Mouse (Mus musculus) embryonic facial prominence, embryonic 15.5 days (tissue): ENCODE data around the gene Ip6k3. TPM values are rescaled to one million over a fixed set of nuclear protein-coding genes. Genes with fewer than 3 reads are reported as not detected.

Experiments used
- ATAC-seq: fragments of 200-750 bp; cut with Nextera tagmentation; 2 replicates; pipeline ENCODE4 v1.8.0; 2017; ENCODE audit warnings: low read depth, moderate TSS enrichment; ENCODE audit not compliant: insufficient number of reproducible peaks, low FRiP score, low TSS enrichment
- H3K27ac ChIP-seq: fragments of 300-500 bp; sonication (generic); replicated peaks from 2 replicates; pipeline ENCODE4 v1.5.1; 2015; ENCODE audit warnings: mild to moderate bottlenecking, inconsistent platforms
- H3K27me3 ChIP-seq: fragments of 300-500 bp; sonication (generic); 2 replicates; pipeline ENCODE4 v1.6.1; 2015; ENCODE audit warnings: inconsistent platforms
- H3K36me3 ChIP-seq: fragments of 300-500 bp; sonication (generic); 2 replicates; pipeline ENCODE4 v1.6.1; 2015; ENCODE audit warnings: mild to moderate bottlenecking, inconsistent platforms
- H3K4me1 ChIP-seq: fragments of 300-500 bp; sonication (generic); 2 replicates; pipeline ENCODE4 v1.6.1; 2015; ENCODE audit warnings: inconsistent platforms
- H3K4me2 ChIP-seq: fragments of 300-500 bp; sonication (generic); replicated peaks from 2 replicates; pipeline ENCODE4 v1.6.1; 2015; ENCODE audit warnings: mild to moderate bottlenecking, inconsistent platforms
- H3K4me3 ChIP-seq: fragments of 300-500 bp; sonication (generic); replicated peaks from 2 replicates; pipeline ENCODE4 v1.5.1; 2015; ENCODE audit warnings: mild to moderate bottlenecking, inconsistent platforms
- H3K9ac ChIP-seq: fragments of 300-500 bp; sonication (generic); 2 replicates; pipeline ENCODE4 v1.6.1; 2015; ENCODE audit warnings: inconsistent platforms
- H3K9me3 ChIP-seq: fragments of 300-500 bp; sonication (generic); replicated peaks from 2 replicates; pipeline ENCODE4 v1.6.1; 2016; ENCODE audit warnings: inconsistent platforms
- WGBS: fragments of 180-500 bp; shearing (Covaris S2); methylation state at CpG from one replicate; pipeline ENCODE4 v1.1.7; 2015; 5-methylcytosine and 5-hydroxymethylcytosine counted together
- polyA plus RNA-seq: library from polyadenylated mRNA; unstranded; fragments of >200 nt; fragmentation: Nextera tagmentation; extraction: Ambion mirVana; gene quantifications from 2 replicates; pipeline ENCODE4 v1.2.1, GENCODE M21; 2015

The Ip6k3 gene
- polyA plus RNA-seq, 1 experiment from 2014 or later, result 0.91 TPM

DNA sequence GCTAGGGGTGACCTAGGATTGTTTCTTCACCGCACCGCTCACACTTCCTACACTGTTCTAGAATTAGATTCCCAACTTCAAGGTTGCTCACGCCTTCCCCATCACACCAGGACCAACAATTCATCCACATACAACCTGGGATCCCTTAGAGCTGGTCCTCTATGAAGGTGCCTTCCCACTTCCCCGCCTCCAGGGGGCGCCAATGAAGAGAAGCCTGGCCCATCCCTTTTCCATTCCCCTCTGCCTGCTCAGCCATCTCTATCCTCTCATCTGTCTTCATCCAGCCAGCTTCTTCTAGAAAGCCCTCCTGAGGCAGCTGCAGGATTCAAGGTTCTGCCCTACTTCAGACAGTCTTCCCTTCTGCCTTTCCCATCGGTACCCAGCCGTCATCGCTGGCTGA is 16.2 kb downstream of the Ip6k3 start:
- Histone ChIP-seq H3K36me3 (no peaks in the 10 kb centered on the region), H3K27me3 (no peaks in the 10 kb centered on the region), H3K27ac (no peak overlapping the region), H3K4me2 (no peak overlapping the region), H3K4me3 (no peak overlapping the region), H3K9me3 (no peaks in the 10 kb centered on the region), H3K4me1 (peaks cover 69% of the 10 kb centered on the region), H3K9ac (no peak overlapping the region)
- ATAC-seq, result no peak
- WGBS, result 67% methylated on average over 8 of the region's 8 CpGs

DNA sequence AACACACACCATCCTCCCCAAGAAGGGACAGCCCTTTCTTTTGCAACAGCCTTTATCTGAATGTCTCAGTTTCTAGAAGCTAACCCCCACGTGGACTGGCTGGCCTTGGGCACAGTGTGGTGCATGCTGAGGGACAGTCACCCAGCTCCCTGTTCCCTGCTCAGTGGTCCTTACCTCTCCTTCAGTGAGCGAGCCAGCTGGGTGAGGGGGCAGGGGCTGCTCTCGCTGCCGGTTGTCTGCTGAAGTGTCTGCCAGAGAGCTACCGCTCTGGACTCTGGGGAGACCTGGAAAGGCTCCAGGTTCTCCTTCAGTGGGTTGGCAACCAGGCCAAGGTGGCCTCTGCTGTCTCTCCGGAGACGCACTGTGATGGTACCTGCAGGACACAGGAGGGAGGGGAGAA is 16.7 kb downstream of the Ip6k3 start:
- no peak for ATAC-seq

DNA sequence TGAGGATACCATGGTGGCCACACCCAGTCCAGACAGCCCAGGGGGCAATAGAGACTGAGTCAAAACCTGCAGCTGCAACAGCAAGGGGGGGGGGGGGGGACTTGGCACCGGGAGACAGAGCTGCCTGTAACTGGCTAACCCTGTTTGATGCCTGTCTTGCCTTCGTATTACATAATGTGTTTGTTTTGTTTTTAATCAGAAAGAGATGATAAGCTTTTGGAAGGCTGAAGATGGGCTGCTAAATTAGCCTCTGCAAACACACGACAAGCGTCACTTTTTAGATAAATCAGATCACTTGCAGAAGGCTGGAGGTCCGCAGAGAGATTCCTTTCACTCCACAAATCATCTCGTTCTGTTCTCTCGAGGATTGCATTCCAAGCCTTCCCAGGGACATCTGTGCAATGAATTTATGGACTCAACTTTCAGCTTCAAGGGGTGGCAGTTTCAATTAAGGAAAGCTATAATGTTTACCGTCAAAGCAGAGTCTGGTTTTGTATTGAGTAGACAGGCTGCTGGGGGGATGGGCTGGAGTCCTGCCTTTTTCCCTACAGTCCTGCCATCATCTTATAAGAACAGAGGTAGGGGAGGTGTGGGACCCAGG is 21.2 kb downstream of the Ip6k3 start:
- Histone ChIP-seq H3K4me2 (0 out of 2 replicates have a peak overlapping the region, but pooled peaks have one; percentile 4), H3K27me3 (no peaks in the 10 kb centered on the region; the same call in 1 of the 2 replicates), H3K4me3 (no peak overlapping the region), H3K9ac (no peak overlapping the region), H3K27ac (peak overlapping the region; percentile 60), H3K9me3 (no peaks in the 10 kb centered on the region), H3K36me3 (no peaks in the 10 kb centered on the region), H3K4me1 (peaks cover 53% of the 10 kb centered on the region)
- 7% methylated on average over 8 of the region's 8 CpGs for WGBS
- ATAC-seq, result 0 out of 2 replicates have a peak, but pooled peaks have one; percentile 6

More for the DNA sequence above, 16.7 kb downstream of the Ip6k3 start:
- H3K4me1 ChIP-seq, result peaks cover 70% of the 10 kb centered on the region
- H3K36me3 ChIP-seq, result no peaks in the 10 kb centered on the region
- H3K27me3 ChIP-seq, result no peaks in the 10 kb centered on the region
- no peak overlapping the region for H3K4me2 ChIP-seq
- no peak overlapping the region for H3K9ac ChIP-seq
- H3K4me3 ChIP-seq, result no peak overlapping the region
- WGBS, result 64% methylated on average over 7 of the region's 7 CpGs
- no peaks in the 10 kb centered on the region for H3K9me3 ChIP-seq
- H3K27ac ChIP-seq, result no peak overlapping the region

DNA sequence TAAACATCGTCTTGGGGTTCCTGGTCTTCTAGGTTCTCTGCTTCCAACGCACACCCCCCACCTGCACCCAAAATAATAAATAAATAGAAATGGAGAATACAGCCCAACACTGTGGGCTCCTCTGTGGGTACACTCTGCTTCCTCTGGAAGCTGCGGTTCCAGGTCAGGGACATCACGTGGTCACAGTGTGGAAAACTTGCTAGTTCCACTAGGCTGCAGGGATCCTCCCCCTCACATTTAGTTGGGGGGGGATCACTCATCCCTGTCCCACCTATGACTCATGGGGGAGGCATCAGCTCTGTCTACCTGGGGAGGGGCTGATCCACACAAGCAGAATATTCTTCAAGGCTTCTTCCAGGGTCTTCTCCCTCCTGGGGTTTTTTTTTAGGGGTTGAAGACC is 23.4 kb downstream of the Ip6k3 start:
- Histone ChIP-seq H3K4me3 (no peak overlapping the region), H3K27me3 (no peaks in the 10 kb centered on the region; the same call in 1 of the 2 replicates), H3K4me1 (peaks cover 57% of the 10 kb centered on the region), H3K27ac (no peak overlapping the region), H3K9me3 (no peaks in the 10 kb centered on the region), H3K36me3 (no peaks in the 10 kb centered on the region), H3K4me2 (no peak overlapping the region), H3K9ac (no peak overlapping the region)
- WGBS, result 84% methylated on average over 4 of the region's 4 CpGs
- ATAC-seq, result no peak

DNA sequence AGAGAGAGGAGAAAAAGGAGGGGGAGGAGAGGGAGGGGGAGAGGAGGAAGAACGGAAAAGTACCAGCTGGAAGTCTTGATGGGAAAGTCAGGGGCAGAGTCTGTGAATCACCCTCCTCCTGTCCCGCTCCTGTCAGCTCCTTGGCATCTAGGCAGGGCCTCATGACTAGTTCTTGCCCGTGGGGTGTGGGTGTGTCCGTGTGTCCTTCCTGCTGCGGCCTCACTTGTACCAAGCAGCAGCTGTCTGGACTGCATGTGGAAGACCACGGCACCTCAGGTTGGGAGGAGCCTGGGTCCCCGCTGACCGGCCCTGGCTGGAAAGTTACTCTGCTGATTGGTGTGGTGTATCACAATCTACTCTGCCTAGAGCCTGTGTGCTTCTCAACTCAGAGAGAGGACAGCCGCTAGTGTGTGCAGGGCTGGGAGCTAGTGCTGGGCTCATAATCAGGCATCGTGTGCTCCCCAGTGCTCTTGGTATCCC is 25.6 kb downstream of the Ip6k3 start:
- Histone ChIP-seq H3K36me3 (no peaks in the 10 kb centered on the region), H3K4me1 (peaks cover 55% of the 10 kb centered on the region), H3K9me3 (no peaks in the 10 kb centered on the region), H3K4me3 (no peak overlapping the region), H3K4me2 (no peak overlapping the region), H3K27me3 (no peaks in the 10 kb centered on the region; the same call in 1 of the 2 replicates), H3K9ac (no peak overlapping the region), H3K27ac (peak overlapping the region; percentile 40)
- peak; percentile 29; the same call in 1 of the 2 replicates for ATAC-seq
- WGBS, result 30% methylated on average over 10 of the region's 10 CpGs

DNA sequence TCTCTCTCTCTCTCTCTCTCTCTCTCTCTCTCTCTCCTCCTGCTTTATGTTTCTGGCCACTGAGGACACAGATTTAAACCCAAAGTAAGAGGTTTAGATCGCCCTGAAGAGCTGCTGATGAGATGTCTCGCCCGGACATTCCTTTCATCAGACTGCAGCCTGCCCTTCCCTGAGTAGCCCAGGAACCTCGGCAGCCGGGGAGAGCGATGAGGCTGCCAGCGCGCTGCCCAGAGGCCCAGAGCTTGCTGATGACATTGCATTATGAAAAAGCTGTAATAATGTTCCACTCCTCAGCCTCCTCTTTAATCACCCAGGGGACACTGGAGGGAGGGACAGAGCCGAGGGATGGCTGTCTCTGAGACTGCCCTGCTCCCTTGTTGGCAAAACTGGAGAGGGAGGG is 27.3 kb downstream of the Ip6k3 start:
- H3K4me3 ChIP-seq, result no peak overlapping the region
- H3K4me2 ChIP-seq, result no peak overlapping the region
- no peak overlapping the region for H3K9ac ChIP-seq
- WGBS, result 53% methylated on average over 9 of the region's 9 CpGs
- ATAC-seq, result no peak
- H3K27ac ChIP-seq, result no peak overlapping the region
- H3K36me3 ChIP-seq, result no peaks in the 10 kb centered on the region
- H3K9me3 ChIP-seq, result no peaks in the 10 kb centered on the region
- H3K4me1 ChIP-seq, result peaks cover 38% of the 10 kb centered on the region
- H3K27me3 ChIP-seq, result no peaks in the 10 kb centered on the region; the same call in 1 of the 2 replicates

DNA sequence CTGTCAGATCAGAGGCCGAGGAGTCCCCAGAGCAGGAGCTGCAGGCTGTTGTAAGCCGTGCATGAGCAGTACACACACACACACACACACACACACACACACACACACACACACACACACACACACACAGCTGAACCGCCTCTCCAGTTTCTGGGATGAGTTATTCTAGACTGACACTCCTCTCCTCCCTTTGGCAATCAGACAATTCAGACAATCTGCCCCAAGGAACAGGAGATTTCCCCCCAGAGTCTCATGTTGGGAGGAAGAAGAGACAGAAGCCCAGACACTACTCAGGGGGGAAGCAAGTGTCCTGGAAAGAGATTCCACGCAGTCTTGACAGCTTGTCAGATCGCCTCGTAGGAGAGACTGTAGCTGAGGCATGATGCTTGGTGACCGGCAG is 28.3 kb downstream of the Ip6k3 start:
- 29% methylated on average over 7 of the region's 7 CpGs for WGBS
- no peak for ATAC-seq
- H3K9me3 ChIP-seq, result no peaks in the 10 kb centered on the region

DNA sequence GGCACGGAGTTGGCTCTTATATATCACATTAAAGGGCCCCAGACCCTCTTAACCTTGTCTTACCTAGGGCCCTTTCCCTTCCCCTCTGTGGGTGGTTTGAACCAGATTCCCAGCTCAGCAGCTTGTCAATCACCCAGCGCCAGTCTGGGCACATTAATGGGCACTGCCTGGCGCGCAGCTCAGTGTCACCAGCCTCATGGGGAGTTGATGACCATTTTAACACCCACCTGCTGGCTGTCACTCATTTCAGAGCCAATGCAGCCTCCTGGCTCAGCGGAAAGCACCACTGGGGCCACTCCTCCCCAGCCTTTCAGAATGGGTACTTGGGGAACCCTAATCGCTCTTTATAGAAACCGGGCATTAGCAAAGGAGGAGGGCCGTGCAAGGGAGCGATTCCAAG is 29.2 kb downstream of the Ip6k3 start:
- no peak for ATAC-seq
- Histone ChIP-seq H3K4me3 (no peak overlapping the region), H3K36me3 (no peaks in the 10 kb centered on the region), H3K4me1 (peaks cover 39% of the 10 kb centered on the region), H3K4me2 (no peak overlapping the region), H3K9me3 (no peaks in the 10 kb centered on the region), H3K9ac (no peak overlapping the region), H3K27ac (no peak overlapping the region), H3K27me3 (no peaks in the 10 kb centered on the region)
- 68% methylated on average over 9 of the region's 9 CpGs for WGBS

More for the DNA sequence above, 28.3 kb downstream of the Ip6k3 start:
- Histone ChIP-seq H3K4me2 (no peak overlapping the region), H3K9ac (no peak overlapping the region), H3K27ac (no peak overlapping the region), H3K4me3 (no peak overlapping the region), H3K36me3 (no peaks in the 10 kb centered on the region), H3K4me1 (peaks cover 42% of the 10 kb centered on the region), H3K27me3 (no peaks in the 10 kb centered on the region; the same call in 1 of the 2 replicates)

DNA sequence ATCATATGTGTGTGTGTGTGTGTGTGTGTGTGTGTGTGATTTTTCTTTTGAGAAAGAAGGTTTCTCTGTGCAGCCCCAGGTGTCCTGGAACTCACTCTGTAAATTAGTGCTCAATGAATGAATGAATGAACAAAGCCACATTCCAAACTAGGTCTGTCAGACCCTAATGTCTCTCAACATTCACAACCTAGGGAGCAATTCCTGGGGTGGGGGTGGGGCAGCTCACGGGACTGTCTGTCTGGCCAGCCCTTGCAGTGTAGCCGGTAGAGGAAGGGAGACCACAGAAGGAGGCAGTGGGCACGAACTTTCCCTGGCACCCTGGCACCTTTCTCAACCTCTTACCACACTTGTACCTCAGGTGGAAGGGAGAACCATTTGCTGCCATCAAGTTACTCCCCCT is 32.9 kb downstream of the Ip6k3 start:
- Histone ChIP-seq H3K27ac (no peak overlapping the region), H3K4me1 (peaks cover 56% of the 10 kb centered on the region), H3K4me3 (no peak overlapping the region), H3K9ac (no peak overlapping the region), H3K9me3 (no peaks in the 10 kb centered on the region), H3K36me3 (no peaks in the 10 kb centered on the region), H3K4me2 (no peak overlapping the region), H3K27me3 (no peaks in the 10 kb centered on the region)
- ATAC-seq, result no peak
- WGBS, result 29% methylated on average over 3 of the region's 3 CpGs

DNA sequence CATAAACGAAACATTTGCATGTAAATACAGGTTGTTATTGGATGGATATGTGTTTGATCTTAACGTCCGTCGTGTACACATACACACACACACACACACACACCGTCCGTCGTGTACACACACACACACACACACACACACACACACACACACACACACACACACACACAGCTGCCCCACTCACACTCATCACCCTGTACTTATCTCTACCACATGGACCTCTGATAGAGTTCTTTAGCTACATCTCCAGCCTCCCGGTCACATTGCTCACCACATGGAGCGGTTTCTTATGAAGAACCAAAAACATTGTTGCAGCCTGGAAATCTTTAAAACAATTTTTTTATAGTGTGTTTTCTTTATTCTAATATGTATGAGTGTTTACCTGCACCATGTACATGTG is 33.4 kb downstream of the Ip6k3 start:
- WGBS, result 19% methylated on average over 9 of the region's 9 CpGs

DNA sequence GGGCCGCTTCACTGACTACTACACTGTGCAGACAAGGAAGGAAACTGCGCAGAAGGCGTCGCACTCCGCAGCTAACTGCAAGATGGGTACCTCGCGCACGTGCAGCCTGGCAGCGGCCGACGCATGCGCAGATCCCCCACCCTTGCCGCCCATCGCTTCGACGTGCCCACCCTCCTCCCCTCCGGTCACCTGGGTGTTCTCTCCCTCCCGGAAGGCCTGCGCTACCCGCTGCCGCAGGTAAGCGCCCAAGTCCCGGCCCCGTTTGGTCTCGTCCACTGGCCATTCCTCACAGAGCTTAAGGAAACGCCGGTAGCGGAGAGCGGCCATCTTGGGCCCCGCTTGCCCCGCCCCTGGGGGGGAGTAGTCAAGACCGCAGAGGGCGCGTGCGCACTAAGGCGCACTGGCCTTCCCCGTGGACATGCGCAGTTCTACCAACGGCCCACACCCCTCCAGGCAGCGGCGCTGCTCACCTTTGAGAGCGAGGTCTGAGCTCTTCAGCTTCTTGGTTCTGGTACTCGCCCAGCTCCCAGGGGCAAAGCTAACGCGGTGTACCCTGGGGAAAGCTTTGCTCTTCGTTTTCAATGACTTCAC is 33.9 kb downstream of the Ip6k3 start, which contains the start of gene Uqcc2:
Gene Uqcc2 (minus strand): TSS at position 366 of the 591 bp plus-strand sequence.
- Histone ChIP-seq H3K9me3 (no peaks in the 10 kb centered on the region), H3K4me3 (peak within 1 kb of the TSS; percentile 82), H3K27me3 (no peaks in the 10 kb centered on the region), H3K36me3 (no peaks in the 10 kb centered on the region), H3K4me2 (peak within 1 kb of the TSS; percentile 54), H3K4me1 (peaks cover 54% of the 10 kb centered on the region), H3K9ac (peak within 1 kb of the TSS; percentile 71), H3K27ac (peak within 1 kb of the TSS; percentile 76)
- under 1% methylated on average over 46 of the region's 46 CpGs for WGBS
- ATAC-seq, result peak; percentile 93

More for the DNA sequence above, 33.4 kb downstream of the Ip6k3 start:
- Histone ChIP-seq H3K27me3 (no peaks in the 10 kb centered on the region), H3K36me3 (no peaks in the 10 kb centered on the region), H3K4me1 (peaks cover 56% of the 10 kb centered on the region), H3K4me2 (peak overlapping the region; percentile 54), H3K27ac (0 out of 2 replicates have a peak overlapping the region, but pooled peaks have one; percentile 39), H3K4me3 (peak overlapping the region; percentile 82), H3K9me3 (no peaks in the 10 kb centered on the region), H3K9ac (peak overlapping the region; percentile 71)
- no peak for ATAC-seq
